Mouse (Mus musculus) embryonic facial prominence, embryonic 11.5 days (tissue): ENCODE measurements at regions not wholly inside any gene's neighbourhood (a gene's known extent, or its start where the extent isn't known, plus 50 kb on each side); places are given as distances from the start of the nearest gene placed in this dataset.

Experiments
- ATAC-seq: fragments of 200-750 bp; cut with Nextera tagmentation; replicated peaks from 2 replicates; pipeline ENCODE4 v1.8.0; 2017; ENCODE audit warnings: low read depth; ENCODE audit not compliant: insufficient number of reproducible peaks, low FRiP score, low TSS enrichment
- DNase-seq: peaks from one replicate; pipeline ENCODE4 v3.0.0-alpha.2; 2015; ENCODE audit warnings: low spot score
- H3K27ac ChIP-seq: fragments of 300-500 bp; sonication (generic); replicated peaks from 2 replicates; pipeline ENCODE4 v1.5.1; 2014; ENCODE audit warnings: mild to moderate bottlenecking, low read depth, low read length, control low read depth
- H3K27me3 ChIP-seq: fragments of 300-500 bp; sonication (generic); 2 replicates; pipeline ENCODE4 v1.6.1; 2014; ENCODE audit warnings: mild to moderate bottlenecking, low read length, moderate library complexity, mixed read lengths; ENCODE audit not compliant: control insufficient read depth, insufficient read depth
- H3K36me3 ChIP-seq: fragments of 300-500 bp; sonication (generic); replicated peaks from 2 replicates; pipeline ENCODE4 v1.6.1; 2014; ENCODE audit warnings: low read depth, mild to moderate bottlenecking, low read length, moderate library complexity, mixed read lengths; ENCODE audit not compliant: control insufficient read depth, insufficient read depth
- H3K4me1 ChIP-seq: fragments of 300-500 bp; sonication (generic); 2 replicates; pipeline ENCODE4 v1.6.1; 2014; ENCODE audit warnings: low read length, mixed read lengths; ENCODE audit not compliant: control insufficient read depth, insufficient read depth
- H3K4me2 ChIP-seq: fragments of 300-500 bp; sonication (generic); 2 replicates; pipeline ENCODE4 v1.6.1; 2014; ENCODE audit warnings: low read depth, mild to moderate bottlenecking, control low read depth, low read length, moderate library complexity
- H3K4me3 ChIP-seq: fragments of 300-500 bp; sonication (generic); 2 replicates; pipeline ENCODE4 v1.5.1; 2014; ENCODE audit warnings: low read depth, low read length, control low read depth
- H3K9ac ChIP-seq: fragments of 300-500 bp; sonication (generic); replicated peaks from 2 replicates; pipeline ENCODE4 v1.6.1; 2014; ENCODE audit warnings: mild to moderate bottlenecking, control low read depth, low read length
- H3K9me3 ChIP-seq: fragments of 300-500 bp; sonication (generic); replicated peaks from 2 replicates; pipeline ENCODE4 v1.6.1; 2016; ENCODE audit warnings: mild to moderate bottlenecking, low read length, inconsistent platforms, mixed read lengths; ENCODE audit not compliant: control insufficient read depth
- WGBS: fragments of 180-500 bp; shearing (Covaris S2); extraction: QIAGEN DNeasy Blood & Tissue Kit; methylation state at CpG from one replicate; pipeline ENCODE4 v1.1.7; 2014; 5-methylcytosine and 5-hydroxymethylcytosine counted together

DNA sequence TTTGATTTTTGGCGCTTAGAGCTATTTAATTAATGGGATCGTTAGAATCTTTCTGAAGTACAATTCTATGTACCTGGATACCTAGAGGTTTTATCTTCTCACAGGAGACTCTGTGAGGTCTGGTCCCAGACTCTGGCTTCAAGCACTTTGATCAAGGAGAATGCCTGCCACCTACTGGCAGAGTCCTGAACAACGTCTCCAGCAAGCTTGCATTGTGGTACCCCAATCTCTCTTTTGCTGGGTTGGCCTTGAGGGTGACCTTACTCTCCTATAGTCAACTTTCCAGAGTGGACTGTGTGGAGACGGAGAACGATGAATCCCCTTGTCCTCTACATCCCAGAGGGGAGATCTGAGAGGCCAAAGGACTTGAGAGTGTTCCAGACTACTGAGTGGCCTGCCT lies 173.5 kb downstream of the Thbs2 start:
- 21% methylated on average over 5 of the region's 5 CpGs for WGBS
- H3K27ac ChIP-seq: no peak overlapping the region
- no peak for ATAC-seq

GRCm38 (mm10) chr17:14519367-14519766 lies 174.7 kb downstream of the Thbs2 start:
- no peaks in the 10 kb centered on the region for H3K4me1 ChIP-seq
- no peak overlapping the region for H3K4me2 ChIP-seq
- H3K27ac ChIP-seq: no peak overlapping the region
- no peak for DNase-seq
- H3K9me3 ChIP-seq: no peaks in the 10 kb centered on the region
- no peaks in the 10 kb centered on the region for H3K36me3 ChIP-seq
- 80% methylated on average over 4 of the region's 4 CpGs for WGBS
- H3K4me3 ChIP-seq: no peak overlapping the region
- no peak for ATAC-seq
- H3K9ac ChIP-seq: no peak overlapping the region
- H3K27me3 ChIP-seq: no peaks in the 10 kb centered on the region

More for the DNA sequence above, 173.5 kb downstream of the Thbs2 start:
- Histone ChIP-seq H3K27me3 (no peaks in the 10 kb centered on the region), H3K9me3 (no peaks in the 10 kb centered on the region), H3K36me3 (no peaks in the 10 kb centered on the region), H3K4me1 (no peaks in the 10 kb centered on the region), H3K9ac (no peak overlapping the region), H3K4me3 (no peak overlapping the region), H3K4me2 (no peak overlapping the region)
- peak; percentile 91 for DNase-seq

GRCm38 (mm10) chr17:14518216-14518615 lies 175.8 kb downstream of the Thbs2 start:
- DNase-seq (no peak), ATAC-seq (no peak)
- Histone ChIP-seq H3K4me3 (no peak overlapping the region), H3K27me3 (no peaks in the 10 kb centered on the region), H3K9me3 (no peaks in the 10 kb centered on the region), H3K4me1 (no peaks in the 10 kb centered on the region), H3K36me3 (no peaks in the 10 kb centered on the region), H3K4me2 (no peak overlapping the region), H3K9ac (no peak overlapping the region), H3K27ac (no peak overlapping the region)
- WGBS: 81% methylated on average over 12 of the region's 12 CpGs

DNA sequence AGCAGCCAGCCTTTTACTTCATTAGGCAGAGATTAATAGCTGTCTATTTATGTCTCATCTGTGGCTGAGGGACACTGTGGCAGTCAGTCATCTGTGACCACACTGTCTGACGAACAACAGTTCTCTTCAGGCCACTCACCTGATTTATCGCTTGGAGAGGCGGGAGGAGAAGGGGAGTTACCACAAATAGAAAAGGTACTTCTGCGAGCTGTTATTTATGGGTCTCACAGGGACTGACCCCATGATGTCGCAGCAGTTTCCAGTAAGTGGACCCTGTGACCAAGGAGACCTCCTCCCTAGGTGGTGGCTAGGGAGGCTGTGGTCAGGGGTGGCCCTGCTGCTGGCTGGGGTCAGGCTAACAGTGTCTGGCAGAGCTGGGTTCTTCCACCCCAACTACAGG lies 176.7 kb downstream of the Thbs2 start:
- Histone ChIP-seq H3K27ac (no peak overlapping the region), H3K9me3 (no peaks in the 10 kb centered on the region), H3K4me2 (no peak overlapping the region), H3K36me3 (no peaks in the 10 kb centered on the region), H3K4me1 (no peaks in the 10 kb centered on the region), H3K9ac (no peak overlapping the region), H3K27me3 (no peaks in the 10 kb centered on the region), H3K4me3 (no peak overlapping the region)
- 84% methylated on average over 5 of the region's 5 CpGs for WGBS
- DNase-seq (no peak), ATAC-seq (no peak)

DNA sequence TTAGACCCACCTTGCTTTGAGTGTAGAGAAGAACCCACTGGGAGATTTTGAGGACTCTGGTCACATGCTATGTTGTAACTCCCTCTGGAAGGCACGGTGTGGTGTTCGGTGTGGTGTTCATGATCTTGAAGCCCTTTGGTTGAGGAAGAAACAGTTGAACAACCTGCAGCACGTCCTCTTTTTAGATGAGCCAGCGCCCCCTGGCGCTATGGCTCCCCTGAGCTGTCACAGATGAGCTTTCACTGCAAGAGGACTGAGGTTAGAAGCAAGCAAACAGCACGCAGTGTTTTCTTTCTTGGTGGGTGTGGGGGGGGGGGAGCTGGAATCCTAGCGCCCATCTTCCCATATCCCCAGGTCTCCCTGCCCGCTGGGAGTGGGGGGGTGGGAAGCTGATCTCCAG lies 177.9 kb downstream of the Thbs2 start:
- H3K4me1 ChIP-seq: no peaks in the 10 kb centered on the region
- no peaks in the 10 kb centered on the region for H3K36me3 ChIP-seq
- no peak overlapping the region for H3K9ac ChIP-seq
- H3K27me3 ChIP-seq: no peaks in the 10 kb centered on the region
- peak; percentile 80 for DNase-seq
- ATAC-seq: no peak
- H3K27ac ChIP-seq: no peak overlapping the region
- H3K4me3 ChIP-seq: no peak overlapping the region
- WGBS: 38% methylated on average over 8 of the region's 8 CpGs
- no peaks in the 10 kb centered on the region for H3K9me3 ChIP-seq
- H3K4me2 ChIP-seq: no peak overlapping the region

- DNase-seq: no peak
Measured at GRCm38 (mm10) chr17:14513454-14513853, 180.6 kb downstream of the Thbs2 start.

GRCm38 (mm10) chr17:14510486-14510885 lies 183.5 kb downstream of the Thbs2 start:
- WGBS: 53% methylated on average over 6 of the region's 6 CpGs
- H3K4me2 ChIP-seq: no peak overlapping the region
- H3K9me3 ChIP-seq: no peaks in the 10 kb centered on the region
- DNase-seq (peak; percentile 77), ATAC-seq (peak; percentile 77)
- no peak overlapping the region for H3K27ac ChIP-seq
- no peaks in the 10 kb centered on the region for H3K36me3 ChIP-seq
- no peak overlapping the region for H3K4me3 ChIP-seq
- H3K4me1 ChIP-seq: no peaks in the 10 kb centered on the region
- H3K27me3 ChIP-seq: no peaks in the 10 kb centered on the region
- H3K9ac ChIP-seq: no peak overlapping the region

More at GRCm38 (mm10) chr17:14513454-14513853, 180.6 kb downstream of the Thbs2 start:
- no peaks in the 10 kb centered on the region for H3K4me1 ChIP-seq
- no peaks in the 10 kb centered on the region for H3K9me3 ChIP-seq
- WGBS: 81% methylated on average over 4 of the region's 4 CpGs
- ATAC-seq: no peak
- no peak overlapping the region for H3K4me3 ChIP-seq
- H3K27me3 ChIP-seq: no peaks in the 10 kb centered on the region
- H3K27ac ChIP-seq: no peak overlapping the region
- H3K9ac ChIP-seq: no peak overlapping the region
- no peaks in the 10 kb centered on the region for H3K36me3 ChIP-seq
- H3K4me2 ChIP-seq: no peak overlapping the region

DNA sequence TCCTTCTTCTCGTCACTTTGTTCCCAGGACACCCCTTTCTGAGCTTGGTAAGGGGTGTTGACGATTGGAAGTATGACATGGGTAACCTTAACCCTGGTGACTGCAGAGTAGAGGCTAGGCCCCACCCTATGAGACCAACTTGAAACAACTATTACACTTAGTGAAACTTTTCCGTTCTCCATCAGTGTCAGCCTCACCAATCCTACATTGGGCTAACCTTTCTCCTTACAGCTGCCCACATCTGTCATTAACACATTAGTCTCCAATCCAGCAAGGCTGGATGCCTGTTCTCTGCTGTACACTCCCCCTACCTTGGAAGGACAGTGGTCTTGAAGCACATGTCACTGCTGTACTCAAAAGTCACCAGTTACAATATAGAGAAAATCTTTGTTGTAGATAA lies 186.9 kb downstream of the Thbs2 start:
- DNase-seq (no peak), ATAC-seq (no peak)
- Histone ChIP-seq H3K4me3 (no peak overlapping the region), H3K4me1 (no peaks in the 10 kb centered on the region), H3K27ac (no peak overlapping the region), H3K9ac (no peak overlapping the region), H3K9me3 (no peaks in the 10 kb centered on the region), H3K27me3 (no peaks in the 10 kb centered on the region), H3K36me3 (no peaks in the 10 kb centered on the region), H3K4me2 (no peak overlapping the region)
- whole genome bisulfite sequencing: 84% methylated on average over 3 of the region's 3 CpGs
